Mouse (Mus musculus) heart, embryonic 15.5 days (tissue): ENCODE results near the gene Gnaz. TPM values are rescaled to one million over a fixed set of nuclear protein-coding genes. Genes with fewer than 3 reads are reported as not detected.

Experiments used
- ATAC-seq: fragments of 200-750 bp; cut with Nextera tagmentation; replicated peaks from 2 replicates; pipeline ENCODE4 v1.8.0; 2017; ENCODE audit warnings: low read depth, moderate TSS enrichment; ENCODE audit not compliant: insufficient number of reproducible peaks, insufficient read depth, low FRiP score
- H3K27ac ChIP-seq: fragments of 300-500 bp; sonication (generic); 2 replicates; pipeline ENCODE4 v1.5.1; 2015; ENCODE audit warnings: mild to moderate bottlenecking, inconsistent platforms
- H3K27me3 ChIP-seq: fragments of 300-500 bp; sonication (generic); 2 replicates; pipeline ENCODE4 v1.6.1; 2015; ENCODE audit warnings: inconsistent platforms
- H3K36me3 ChIP-seq: fragments of 300-500 bp; sonication (generic); 2 replicates; pipeline ENCODE4 v1.6.1; 2015; ENCODE audit warnings: mild to moderate bottlenecking, inconsistent platforms
- H3K4me1 ChIP-seq: fragments of 300-500 bp; sonication (generic); replicated peaks from 2 replicates; pipeline ENCODE4 v1.6.1; 2015; ENCODE audit warnings: inconsistent platforms
- H3K4me2 ChIP-seq: fragments of 300-500 bp; sonication (generic); 2 replicates; pipeline ENCODE4 v1.6.1; 2015; ENCODE audit warnings: inconsistent platforms, mild to moderate bottlenecking, moderate library complexity
- H3K4me3 ChIP-seq: fragments of 300-500 bp; sonication (generic); 2 replicates; pipeline ENCODE4 v1.5.1; 2015; ENCODE audit warnings: mild to moderate bottlenecking, inconsistent platforms
- H3K9ac ChIP-seq: fragments of 300-500 bp; sonication (generic); 2 replicates; pipeline ENCODE4 v1.6.1; 2015; ENCODE audit warnings: mild to moderate bottlenecking, inconsistent platforms
- H3K9me3 ChIP-seq: fragments of 300-500 bp; sonication (generic); replicated peaks from 2 replicates; pipeline ENCODE4 v1.6.1; 2016; ENCODE audit warnings: inconsistent platforms
- WGBS: fragments of 180-500 bp; shearing (Covaris S2); methylation state at CpG from one replicate; pipeline ENCODE4 v1.1.7; 2015; ENCODE audit warnings: mixed read lengths; 5-methylcytosine and 5-hydroxymethylcytosine counted together
- polyA plus RNA-seq: library from polyadenylated mRNA; unstranded; fragments of >200 nt; fragmentation: Nextera tagmentation; extraction: Ambion mirVana; gene quantifications from 2 replicates; pipeline ENCODE4 v1.2.1, GENCODE M21; 2015

Gnaz gene
- polyA plus RNA-seq, 1 experiment from 2014 or later = 1.2 TPM

DNA sequence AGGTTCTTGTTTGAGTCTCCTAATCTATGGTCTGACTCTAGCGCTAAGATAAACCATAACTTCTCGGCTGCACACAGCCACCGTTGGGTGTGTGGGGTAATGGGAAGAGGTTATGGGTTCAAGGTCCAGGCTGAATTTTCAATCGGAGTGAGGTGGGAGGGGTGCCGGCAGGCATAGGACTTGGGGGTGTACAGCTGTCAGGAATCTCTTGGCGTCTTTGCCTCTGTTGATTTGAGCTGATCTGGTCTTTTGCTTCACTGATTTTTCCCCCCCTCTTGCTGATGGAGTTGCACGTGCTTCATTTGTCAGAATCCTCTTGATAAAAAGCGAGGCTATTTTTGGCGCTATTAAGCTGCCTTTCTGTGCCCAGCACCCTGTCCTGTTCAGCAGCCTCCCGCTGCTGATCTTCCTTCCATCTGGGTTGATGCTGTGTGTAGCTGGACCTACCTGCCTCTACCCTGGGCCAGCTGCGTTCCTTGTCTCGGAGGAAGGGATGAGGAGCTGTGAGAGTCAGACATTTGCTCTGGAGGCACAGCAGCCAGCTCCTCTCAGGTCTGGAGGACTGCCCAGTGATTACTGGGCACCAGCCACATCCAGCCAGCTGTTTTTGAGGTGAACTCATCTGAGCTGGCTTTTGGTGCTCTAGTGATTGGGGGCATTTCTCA lies 96.5 kb downstream of the Gnaz start:
- no peak for ATAC-seq
- H3K27ac ChIP-seq = peak overlapping the region; percentile 21; the same call in 1 of the 2 replicates
- H3K4me3 ChIP-seq = peak overlapping the region; percentile 28
- H3K9me3 ChIP-seq = no peaks in the 10 kb centered on the region
- H3K9ac ChIP-seq = 0 out of 2 replicates have a peak overlapping the region, but pooled peaks have one; percentile 30
- peaks cover 24% of the 10 kb centered on the region for H3K27me3 ChIP-seq
- H3K4me2 ChIP-seq = peak overlapping the region; percentile 91
- WGBS = 27% methylated on average over 12 of the region's 12 CpGs
- no peaks in the 10 kb centered on the region; the same call in 1 of the 2 replicates for H3K36me3 ChIP-seq
- H3K4me1 ChIP-seq = peaks cover 65% of the 10 kb centered on the region

DNA sequence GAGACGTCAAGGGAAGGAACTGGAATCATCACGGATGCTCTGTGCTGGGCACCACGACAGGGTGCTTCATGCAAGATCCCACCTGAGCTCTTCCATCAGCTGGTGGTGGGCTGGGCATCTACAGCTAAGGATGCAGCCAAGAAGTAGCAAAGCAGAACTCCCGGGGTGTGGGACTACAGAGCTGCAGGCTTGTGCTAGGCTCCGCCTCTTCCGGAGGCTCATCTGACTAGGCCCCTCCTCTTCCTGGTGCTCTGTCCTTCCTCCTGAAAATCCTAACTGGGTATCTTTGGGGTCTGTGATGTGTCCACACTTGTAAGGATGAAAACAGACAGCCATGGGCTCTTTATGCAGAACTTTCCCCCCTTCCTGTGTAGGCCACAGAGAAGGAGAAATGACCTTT lies 98.7 kb downstream of the Gnaz start:
- Histone ChIP-seq H3K27ac (no peak overlapping the region), H3K27me3 (peaks cover 20% of the 10 kb centered on the region), H3K4me3 (no peak overlapping the region), H3K4me1 (peaks cover 74% of the 10 kb centered on the region), H3K9me3 (no peaks in the 10 kb centered on the region), H3K4me2 (no peak overlapping the region), H3K9ac (no peak overlapping the region), H3K36me3 (no peaks in the 10 kb centered on the region; the same call in 1 of the 2 replicates)
- 81% methylated on average over 6 of the region's 6 CpGs for WGBS
- ATAC-seq = no peak

Other genes starting within 250 kb of the Gnaz start
- gene Rsph14, start 65.4 kb downstream of the Gnaz start, polyA plus RNA-seq = 0.20 TPM in 1 of 2 replicates, not detected in the other
- gene Rab36, start 69.9 kb downstream of the Gnaz start, polyA plus RNA-seq = 2.2 and 4.1 TPM in 2 replicates
- gene Bcr, start 93.4 kb downstream of the Gnaz start, polyA plus RNA-seq = 9.7 and 10.2 TPM in 2 replicates
- gene Specc1l, start 244.9 kb downstream of the Gnaz start, polyA plus RNA-seq = 19.4 and 24.3 TPM in 2 replicates